Mouse (Mus musculus) megakaryocyte, embryonic 14.5 days (primary cell): ENCODE measurements at regions not wholly inside any gene's neighbourhood (a gene's known extent, or its start where the extent isn't known, plus 50 kb on each side); places are given as distances from the start of the nearest gene placed in this dataset.

ENCODE experiments used
- FLI1 ChIP-seq: IDR thresholded peaks from 2 replicates; pipeline ENCODE4 v1.6.1; 2012; ENCODE audit warnings: low read length, inconsistent platforms, mixed read lengths
- GATA1 ChIP-seq: IDR thresholded peaks from 3 replicates; pipeline ENCODE4 v1.6.1; 2012; ENCODE audit warnings: mixed read lengths, low read length, inconsistent platforms, borderline replicate concordance

DNA sequence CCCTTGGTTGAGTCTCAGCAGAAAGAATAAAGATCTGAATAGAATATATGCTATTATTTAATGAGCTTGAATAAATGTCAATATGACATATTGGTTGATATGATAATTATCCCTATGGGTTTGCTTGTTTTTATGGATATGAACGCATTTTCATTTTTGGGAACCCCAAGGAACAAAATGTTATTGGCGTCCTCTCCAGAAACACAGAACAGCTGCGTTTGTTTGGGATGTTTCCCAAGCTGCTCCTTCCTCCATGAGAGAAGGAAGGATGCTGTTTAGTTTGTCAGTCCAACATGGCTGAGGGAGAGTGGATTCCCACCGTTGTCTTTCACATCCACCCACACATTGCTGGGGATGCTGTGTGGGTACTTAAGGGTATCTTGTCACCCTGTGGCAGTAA lies 89.9 kb upstream of the Osmr start:
- no peak for TF ChIP-seq GATA1
- no peak for TF ChIP-seq FLI1
